Mouse (Mus musculus) macrophage (primary cell): ENCODE results near the gene Ctsc. TPM values are rescaled to one million over a fixed set of nuclear protein-coding genes. Genes with fewer than 3 reads are reported as not detected.
A peak's percentile ranks its signal among the peaks of the same experiment; 100 is the strongest.

Source experiments
- H3K27ac ChIP-seq: fragments of 350-480 bp; formaldehyde crosslinking; 2 replicates; pipeline ENCODE4 v1.9.0; 2021
- H3K36me3 ChIP-seq: fragments of 350-480 bp; formaldehyde crosslinking; 2 replicates; pipeline ENCODE4 v1.9.0; 2021; ENCODE audit errors: inconsistent target
- H3K4me3 ChIP-seq: fragments of 350-480 bp; formaldehyde crosslinking; 2 replicates; pipeline ENCODE4 v1.9.0; 2021; ENCODE audit errors: inconsistent target
- H3K79me2 ChIP-seq: fragments of 350-480 bp; formaldehyde crosslinking; 2 replicates; pipeline ENCODE4 v1.9.0; 2021; ENCODE audit errors: inconsistent target
- WGBS: methylation state at CpG from one replicate; pipeline ENCODE4 v1.1.7; 2026; ENCODE audit warnings: inconsistent platforms; ENCODE audit not compliant: missing documents; 5-methylcytosine and 5-hydroxymethylcytosine counted together
- polyA plus RNA-seq: library from polyadenylated mRNA; stranded (reverse); fragments of 250-400 nt; gene quantifications from 3 replicates; pipeline ENCODE4 v1.2.4, GENCODE M21; 2018; ENCODE audit warnings: inconsistent platforms

Gene Ctsc
- polyA plus RNA-seq, 1 experiment from 2014 or later = 237 TPM

GRCm38 (mm10) chr7:88319414-88320140 is 41.7 kb downstream of the Ctsc start:
- Histone ChIP-seq H3K27ac (peak overlapping the region; percentile 48), H3K36me3 (no peaks in the 10 kb centered on the region), H3K4me3 (no peak overlapping the region), H3K79me2 (no peaks in the 10 kb centered on the region)
- 31% methylated on average over 3 of the region's 3 CpGs for WGBS

- 56% methylated on average over 7 of the region's 12 CpGs for WGBS
- Histone ChIP-seq H3K36me3 (no peaks in the 10 kb centered on the region), H3K27ac (no peak overlapping the region)
These were observed 42.9 kb downstream of the Ctsc start for GRCm38 (mm10) chr7:88320628-88321336.

GRCm38 (mm10) chr7:88322431-88322830 is 44.5 kb downstream of the Ctsc start:
- H3K27ac ChIP-seq = no peak overlapping the region
- H3K36me3 ChIP-seq = no peaks in the 10 kb centered on the region
- 56% methylated on average over 2 of the region's 2 CpGs for WGBS
- no peaks in the 10 kb centered on the region for H3K79me2 ChIP-seq
- H3K4me3 ChIP-seq = no peak overlapping the region

More at GRCm38 (mm10) chr7:88320628-88321336, 42.9 kb downstream of the Ctsc start:
- H3K79me2 ChIP-seq = no peaks in the 10 kb centered on the region
- no peak overlapping the region for H3K4me3 ChIP-seq

GRCm38 (mm10) chr7:88327495-88327894 is 49.6 kb downstream of the Ctsc start:
- H3K36me3 ChIP-seq = no peaks in the 10 kb centered on the region
- H3K4me3 ChIP-seq = no peak overlapping the region
- no peak overlapping the region for H3K27ac ChIP-seq
- no peaks in the 10 kb centered on the region for H3K79me2 ChIP-seq

GRCm38 (mm10) chr7:88343828-88344227 is 65.9 kb downstream of the Ctsc start:
- Histone ChIP-seq H3K4me3 (no peak overlapping the region), H3K27ac (no peak overlapping the region), H3K36me3 (no peaks in the 10 kb centered on the region), H3K79me2 (no peaks in the 10 kb centered on the region)

DNA sequence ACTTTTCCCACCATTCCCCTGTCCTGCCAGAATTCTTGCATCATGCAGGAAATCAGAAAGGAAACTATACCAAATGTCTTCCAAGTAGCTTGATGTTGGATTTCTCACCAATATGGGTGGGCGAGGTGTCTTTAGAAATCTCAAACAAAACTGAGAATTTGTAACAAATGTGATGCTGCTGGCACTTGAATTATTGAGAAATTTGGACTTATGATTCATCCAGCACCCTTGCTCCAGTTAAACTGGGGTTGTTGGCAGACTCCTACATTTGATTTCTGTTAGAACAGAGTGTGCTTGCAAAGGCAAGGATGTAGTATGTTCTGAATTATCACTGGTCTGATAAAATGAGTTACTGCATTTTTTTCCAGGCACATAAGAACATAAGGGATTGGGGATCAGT is 68.2 kb downstream of the Ctsc start:
- WGBS = 94% methylated on average over 1 of the region's 1 CpGs
- H3K4me3 ChIP-seq = no peak overlapping the region
- no peak overlapping the region for H3K27ac ChIP-seq

DNA sequence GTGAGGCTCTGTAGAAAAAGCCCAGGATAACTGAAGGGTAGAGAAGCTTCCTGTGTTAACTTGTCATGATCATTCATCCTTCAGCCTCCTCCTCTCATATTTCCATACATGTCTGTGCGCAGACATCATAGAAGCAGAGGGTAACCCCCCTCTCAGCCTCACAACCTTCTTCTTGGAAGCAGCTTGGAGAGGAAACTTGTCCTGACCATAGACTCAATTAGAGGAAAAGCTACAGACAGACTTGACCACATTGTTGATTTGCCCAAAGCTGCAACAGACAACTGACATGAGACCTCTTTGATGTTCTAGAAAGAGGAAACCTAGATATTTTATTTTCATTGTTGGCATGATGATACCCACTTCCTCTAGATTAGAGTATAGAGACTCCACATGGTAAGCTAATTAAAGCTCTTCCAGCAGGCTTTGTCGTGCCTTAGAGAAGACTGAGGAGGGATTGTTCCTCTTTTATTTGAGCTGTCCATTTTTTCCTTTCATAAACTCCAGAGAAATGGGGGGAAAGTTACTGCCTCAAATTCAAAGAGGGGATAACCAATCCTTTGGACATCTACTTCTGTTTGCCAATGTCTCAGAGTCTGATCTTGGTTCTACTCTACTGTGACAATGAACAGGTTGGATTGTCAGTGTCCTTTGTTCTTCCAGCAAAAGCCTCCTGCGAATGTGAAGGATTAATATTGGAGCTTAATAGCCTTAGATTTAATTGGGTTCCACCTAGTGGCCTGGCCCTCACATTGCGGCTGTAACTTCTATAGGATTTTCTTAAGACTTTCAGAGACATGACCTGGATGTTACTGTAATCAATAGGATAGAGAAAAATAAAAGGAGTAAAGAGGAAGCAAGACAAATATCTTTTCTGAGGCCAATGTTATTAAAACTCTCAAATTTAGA is 79.2 kb downstream of the Ctsc start:
- WGBS = 43% methylated on average over 4 of the region's 4 CpGs
- Histone ChIP-seq H3K4me3 (no peak overlapping the region), H3K27ac (no peak overlapping the region), H3K36me3 (no peaks in the 10 kb centered on the region), H3K79me2 (no peaks in the 10 kb centered on the region)

More for the DNA sequence above, 68.2 kb downstream of the Ctsc start:
- Histone ChIP-seq H3K36me3 (no peaks in the 10 kb centered on the region), H3K79me2 (no peaks in the 10 kb centered on the region)

- no peak overlapping the region for H3K4me3 ChIP-seq
- H3K79me2 ChIP-seq = no peaks in the 10 kb centered on the region
- H3K27ac ChIP-seq = no peak overlapping the region
- WGBS = 92% methylated on average over 7 of the region's 7 CpGs
- H3K36me3 ChIP-seq = no peaks in the 10 kb centered on the region
These were observed 80.4 kb downstream of the Ctsc start for GRCm38 (mm10) chr7:88358042-88358878.

Other genes starting within 250 kb of the Ctsc start
- 0.95 to 3.0 TPM (median 2.5 TPM) in 3 replicates for gene Rab38, start 152.2 kb downstream of the Ctsc start, polyA plus RNA-seq